Mouse (Mus musculus): ENCODE data around the gene Sept11. TPM values are rescaled to one million over a fixed set of nuclear protein-coding genes. Genes with fewer than 3 reads are reported as not detected.

The Sept11 gene
- total RNA-seq, 2 experiments from 2014 or later = 67.7 to 77.8 TPM

DNA sequence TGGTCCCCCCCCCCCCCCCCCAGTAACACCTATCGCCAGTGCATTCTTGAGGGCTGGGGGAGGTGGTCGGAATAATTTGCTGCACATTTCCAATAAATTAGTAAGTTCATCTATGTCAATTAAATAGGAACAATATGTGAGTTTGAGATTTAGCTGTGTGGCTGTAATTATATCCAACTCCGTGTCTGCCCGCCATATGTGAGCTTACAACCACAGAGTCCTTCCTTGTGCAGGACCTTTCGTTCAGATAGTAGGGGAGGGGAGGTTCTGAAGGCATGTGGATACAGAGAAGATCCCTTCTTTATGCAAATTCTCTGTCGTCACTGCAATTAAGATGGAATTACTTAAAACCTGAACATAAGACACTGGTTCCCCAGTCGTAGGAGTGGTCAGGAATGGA lies 2.1 kb downstream of the Sept11 start:
- no peak for DNase-seq

GRCm38 (mm10) chr5:93097204-93097906 lies 4.1 kb downstream of the Sept11 start:
- no peak for DNase-seq

GRCm38 (mm10) chr5:93098219-93098618 lies 5.0 kb downstream of the Sept11 start:
- no peak for DNase-seq

DNA sequence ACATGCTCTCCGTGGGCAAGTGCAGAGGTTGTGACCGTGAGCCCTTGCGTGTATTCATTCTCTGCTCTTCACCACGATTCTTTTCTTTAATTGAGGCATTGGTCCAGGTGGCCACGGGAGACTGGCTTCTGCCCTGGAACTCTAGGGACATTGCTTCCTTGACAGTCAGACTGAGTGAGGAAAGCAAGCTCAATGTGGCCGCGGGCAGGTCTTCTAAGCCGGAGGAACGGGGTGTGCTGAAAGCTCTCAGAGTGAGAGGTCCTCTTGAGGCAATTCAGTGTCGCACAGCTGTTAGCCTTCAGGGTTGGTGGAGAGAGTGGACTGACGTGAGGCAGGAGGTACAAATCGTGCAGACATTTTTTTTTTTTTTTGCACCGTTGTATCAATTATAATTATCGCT lies 5.6 kb downstream of the Sept11 start:
- DNase-seq = no peak

GRCm38 (mm10) chr5:93100906-93101305 lies 7.7 kb downstream of the Sept11 start:
- no peak for DNase-seq

- DNase-seq = peak; percentile 24
Measured at GRCm38 (mm10) chr5:93101371-93101791, 8.1 kb downstream of the Sept11 start.

GRCm38 (mm10) chr5:93103603-93104002 lies 10.4 kb downstream of the Sept11 start:
- no peak for DNase-seq

- DNase-seq = no peak
Measured at GRCm38 (mm10) chr5:93104987-93105823, 12.0 kb downstream of the Sept11 start.

GRCm38 (mm10) chr5:93106048-93106447 lies 12.8 kb downstream of the Sept11 start:
- no peak for DNase-seq

GRCm38 (mm10) chr5:93108703-93109102 lies 15.5 kb downstream of the Sept11 start:
- no peak for DNase-seq

DNA sequence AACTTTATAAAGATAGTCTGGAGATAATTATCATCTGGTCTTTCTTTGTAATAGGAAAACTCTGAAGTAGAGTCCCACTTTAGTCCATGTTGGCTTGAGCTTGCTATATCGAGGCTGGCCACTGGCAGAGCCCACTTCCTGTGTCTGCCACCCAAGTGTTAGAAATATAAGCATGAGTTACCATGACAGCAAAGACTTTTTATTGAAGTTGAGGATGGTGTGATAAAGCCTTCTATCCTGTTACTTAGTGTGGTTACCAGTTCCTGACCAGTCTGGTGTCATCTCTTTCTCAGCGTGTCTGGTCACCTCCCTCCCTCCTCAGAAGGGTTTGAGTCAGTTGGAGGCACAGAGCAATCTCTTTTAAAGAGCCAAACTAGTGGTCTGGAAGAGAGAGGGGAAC lies 16.3 kb downstream of the Sept11 start:
- DNase-seq = no peak

DNA sequence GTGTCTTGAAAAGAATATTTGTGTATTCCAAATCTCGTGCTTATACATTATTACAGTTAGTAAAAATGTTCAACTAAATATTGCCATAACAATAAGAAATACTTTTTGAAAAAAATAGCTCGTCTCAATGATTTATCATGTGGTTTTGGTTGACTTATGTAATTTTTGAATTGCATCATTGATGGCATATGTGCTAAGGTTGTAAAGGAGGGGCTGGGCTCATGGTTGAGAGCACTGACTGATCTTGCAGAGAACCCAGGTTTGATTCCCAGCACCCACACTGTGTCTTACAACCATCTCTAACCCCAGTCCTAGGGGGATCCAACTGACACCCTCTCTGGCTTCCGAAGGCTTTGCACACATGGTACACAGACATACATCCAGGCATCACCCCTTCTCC lies 19.1 kb downstream of the Sept11 start:
- DNase-seq = no peak

- no peak for DNase-seq
Measured at GRCm38 (mm10) chr5:93113517-93113916, 20.3 kb downstream of the Sept11 start.

DNA sequence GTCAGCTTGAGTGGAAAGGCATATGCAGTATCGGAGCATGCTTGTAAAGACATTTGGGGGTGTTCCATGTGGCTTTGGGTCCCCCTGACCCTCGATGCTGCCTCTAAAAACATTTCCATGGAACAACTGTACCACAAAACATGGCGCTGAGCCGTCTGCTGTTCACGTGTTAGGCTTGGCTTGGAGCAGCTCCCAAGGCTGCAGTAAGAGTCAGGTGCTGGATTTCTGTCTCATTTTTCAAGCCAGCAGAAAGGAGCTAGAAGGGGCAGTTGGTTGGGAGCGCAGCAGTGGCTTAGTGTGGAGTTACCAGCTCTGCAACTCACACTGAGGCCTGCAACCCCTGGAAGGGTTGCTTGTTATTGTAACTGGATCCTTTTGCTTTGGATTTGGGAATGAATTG lies 21.3 kb downstream of the Sept11 start:
- no peak for DNase-seq

GRCm38 (mm10) chr5:93115059-93115458 lies 21.8 kb downstream of the Sept11 start:
- no peak for DNase-seq

- DNase-seq = no peak
Measured at GRCm38 (mm10) chr5:93115854-93116253, 22.6 kb downstream of the Sept11 start.

DNA sequence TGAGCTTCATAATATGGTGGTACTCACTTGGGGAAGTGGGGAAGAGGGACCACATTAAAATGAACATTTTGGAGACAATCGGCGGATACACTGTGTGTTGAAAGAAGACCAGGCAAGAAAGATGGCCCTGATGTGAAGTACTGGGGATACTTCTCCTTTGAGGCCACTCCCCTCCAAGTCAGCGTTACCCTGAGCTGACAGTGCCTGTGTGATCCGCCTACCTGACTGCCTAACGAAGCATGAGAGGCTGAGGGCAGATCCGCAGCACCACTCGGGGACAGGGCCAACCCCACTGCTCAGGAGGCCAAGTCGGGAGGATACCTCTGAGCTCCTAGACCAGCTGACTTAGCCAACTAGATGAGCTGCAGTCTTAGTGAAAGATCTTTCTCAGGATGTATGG lies 24.4 kb downstream of the Sept11 start:
- DNase-seq = no peak

DNA sequence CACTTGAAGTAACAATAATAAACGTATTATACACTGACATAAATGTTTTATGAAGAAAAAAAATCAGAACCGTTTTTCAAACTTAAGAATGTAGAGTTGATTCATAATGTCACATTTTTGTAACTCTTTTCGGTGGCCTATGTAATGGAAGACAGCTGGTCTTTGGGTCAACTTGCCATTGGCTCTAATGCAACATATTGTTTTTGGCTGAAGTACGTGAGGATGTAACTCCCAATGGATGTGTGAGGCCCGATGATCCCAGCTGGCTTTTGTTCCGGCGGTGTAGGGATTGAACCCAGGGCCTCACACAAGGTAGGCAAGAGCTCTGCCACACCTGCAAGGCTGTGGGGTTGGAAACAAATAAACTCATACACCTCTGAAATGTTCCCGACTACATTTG lies 28.4 kb downstream of the Sept11 start:
- DNase-seq = no peak

- no peak for DNase-seq
Measured at GRCm38 (mm10) chr5:93124031-93124826, 31.0 kb downstream of the Sept11 start.

GRCm38 (mm10) chr5:93125325-93125724 lies 32.1 kb downstream of the Sept11 start:
- DNase-seq = no peak

GRCm38 (mm10) chr5:93126222-93126929 lies 33.1 kb downstream of the Sept11 start:
- DNase-seq = no peak

- DNase-seq = no peak
Measured at GRCm38 (mm10) chr5:93126930-93127562, 33.8 kb downstream of the Sept11 start.

All from adrenal gland, postnatal 10 days (tissue).